Mouse (Mus musculus) gastrocnemius, adult 8-10 months (tissue): ENCODE data around the gene Plb1. TPM values are rescaled to one million over a fixed set of nuclear protein-coding genes. Genes with fewer than 3 reads are reported as not detected.

ENCODE experiments used
- DNase-seq, 2 experiments: peaks; one replicate each; pipeline ENCODE4 v3.0.0; 2022; ENCODE audit warnings: low spot score in 2 of 2
- total RNA-seq, 4 experiments: library from RNA; stranded (reverse); gene quantifications; 2 replicates each; pipeline ENCODE4 v1.2.4; 2022

The Plb1 gene
- total RNA-seq, 4 experiments from 2014 or later: 0.58 to 3.3 (median 1.3) TPM

- no peak for DNase-seq
Observed at GRCm38 (mm10) chr5:32332591-32332990, 100.1 kb downstream of the Plb1 start.

GRCm38 (mm10) chr5:32335172-32335571 lies 102.7 kb downstream of the Plb1 start:
- DNase-seq: peak; percentile 20 to 60

- DNase-seq: no peak
Observed at GRCm38 (mm10) chr5:32336092-32336491, 103.6 kb downstream of the Plb1 start.

GRCm38 (mm10) chr5:32337336-32337735 lies 104.8 kb downstream of the Plb1 start:
- DNase-seq: no peak

DNA sequence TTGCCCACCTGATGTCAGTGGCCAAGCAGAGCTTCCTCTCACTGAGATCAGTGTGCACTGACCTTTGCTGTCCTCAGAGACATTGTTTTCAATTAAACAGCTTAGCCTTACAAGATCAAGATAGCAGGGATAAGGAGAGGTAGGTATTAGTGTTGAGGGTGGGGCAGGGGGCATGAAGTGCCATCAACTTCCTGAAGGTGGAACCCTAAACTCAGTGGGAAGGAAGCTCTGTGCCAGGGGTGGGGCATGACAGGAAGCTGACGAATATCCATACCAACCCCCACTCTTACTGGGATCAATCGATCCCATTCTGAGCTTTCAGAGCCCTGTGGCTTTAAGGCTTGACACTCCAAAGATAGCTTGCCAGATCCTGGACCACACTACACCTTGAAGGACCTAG lies 105.8 kb downstream of the Plb1 start:
- DNase-seq: no peak

DNA sequence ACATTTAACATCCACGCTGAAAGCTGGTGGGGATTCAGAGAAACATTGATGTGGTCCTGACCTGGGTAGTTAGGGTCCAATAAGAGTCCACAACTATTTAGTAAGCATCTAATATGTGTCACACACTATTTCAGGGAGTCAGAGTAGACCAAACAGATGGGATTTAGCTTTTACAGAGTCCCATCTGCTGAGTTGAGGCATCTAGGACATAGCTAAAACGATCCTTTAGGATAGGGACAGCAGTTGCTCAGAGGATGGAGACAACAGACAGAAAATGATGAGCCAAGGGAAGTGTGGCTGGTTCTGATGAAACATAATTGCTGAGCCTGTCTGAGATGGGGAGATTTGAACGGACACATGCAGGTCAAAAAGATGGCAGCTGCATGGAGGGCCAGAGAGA lies 106.3 kb downstream of the Plb1 start:
- DNase-seq: no peak

GRCm38 (mm10) chr5:32340246-32340645 lies 107.7 kb downstream of the Plb1 start:
- no peak for DNase-seq

DNA sequence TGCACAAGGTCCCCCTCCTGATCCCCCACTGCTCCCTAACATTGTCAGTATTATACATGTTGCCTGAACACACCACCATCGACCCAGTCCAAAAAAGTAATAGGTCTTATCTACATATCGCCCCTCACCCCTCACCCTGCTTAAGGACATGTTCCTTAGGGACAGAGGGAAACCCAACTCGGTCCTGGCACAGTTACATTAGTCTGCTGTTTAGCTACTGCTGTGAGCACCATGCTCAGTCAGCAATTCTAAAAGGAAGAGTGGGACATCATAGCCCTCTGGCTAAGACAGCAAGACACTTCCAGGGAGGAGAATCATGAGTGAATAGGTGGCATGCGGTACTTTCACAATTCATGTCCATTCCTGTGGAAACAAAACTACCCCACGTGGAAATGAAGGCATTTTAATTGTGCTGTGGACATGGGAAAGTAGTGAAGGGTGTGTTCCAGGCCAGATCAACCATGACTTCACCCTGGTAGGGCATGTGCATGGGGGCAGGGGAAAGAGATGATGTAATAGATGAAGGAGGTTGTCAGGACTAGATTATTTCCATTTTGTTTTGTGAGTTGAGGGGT lies 110.3 kb downstream of the Plb1 start:
- DNase-seq: peak in 1 of 2 experiments; percentile 16

DNA sequence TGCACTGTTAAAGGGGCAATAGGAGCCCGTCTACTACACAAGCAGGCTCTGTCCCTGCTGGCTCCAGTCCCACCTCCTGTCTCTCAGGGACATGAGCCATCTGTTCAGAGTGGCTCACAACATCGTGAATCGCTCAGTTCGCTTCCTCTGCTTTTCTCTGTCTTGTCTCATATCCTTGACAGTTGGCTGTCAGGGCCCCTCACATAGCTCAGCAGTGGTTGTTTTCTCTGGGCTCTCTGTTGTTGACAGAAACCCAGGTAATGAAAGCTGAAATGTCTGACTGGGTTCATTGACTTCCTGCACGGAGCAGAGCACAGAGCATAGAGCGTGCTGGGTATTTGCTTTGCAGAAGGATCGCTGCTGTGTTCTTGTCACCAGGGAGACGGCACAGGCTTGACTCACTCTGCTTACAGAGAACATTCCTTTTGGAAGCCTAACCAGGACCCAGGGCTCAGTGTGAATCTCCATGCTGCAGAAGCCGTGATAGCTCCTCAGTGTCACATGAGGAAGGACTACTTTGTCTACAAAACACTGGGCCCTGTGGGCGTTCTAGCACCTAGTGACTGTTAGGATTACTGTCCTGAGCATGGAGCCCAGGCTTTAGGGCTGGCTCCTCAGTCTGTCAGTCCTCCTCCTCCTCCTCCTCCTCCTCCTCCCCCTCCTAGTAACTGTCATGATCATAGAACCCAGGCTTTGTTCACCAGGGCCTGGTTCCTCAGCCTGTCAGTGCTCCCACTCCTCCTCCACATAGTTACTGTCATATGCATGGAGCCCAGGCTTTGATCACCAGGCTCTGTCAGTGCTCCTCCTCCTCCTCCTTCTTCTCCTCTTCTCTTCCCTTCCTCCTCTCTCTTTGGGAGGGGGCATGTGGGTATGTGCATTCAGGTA lies 113.8 kb downstream of the Plb1 start:
- DNase-seq: peak; percentile 39 to 43

- peak in 1 of 2 experiments; percentile 25 for DNase-seq
Observed at GRCm38 (mm10) chr5:32349718-32350117, 117.2 kb downstream of the Plb1 start.

GRCm38 (mm10) chr5:32350551-32351256 lies 118.2 kb downstream of the Plb1 start:
- DNase-seq: peak; percentile 37 to 41

DNA sequence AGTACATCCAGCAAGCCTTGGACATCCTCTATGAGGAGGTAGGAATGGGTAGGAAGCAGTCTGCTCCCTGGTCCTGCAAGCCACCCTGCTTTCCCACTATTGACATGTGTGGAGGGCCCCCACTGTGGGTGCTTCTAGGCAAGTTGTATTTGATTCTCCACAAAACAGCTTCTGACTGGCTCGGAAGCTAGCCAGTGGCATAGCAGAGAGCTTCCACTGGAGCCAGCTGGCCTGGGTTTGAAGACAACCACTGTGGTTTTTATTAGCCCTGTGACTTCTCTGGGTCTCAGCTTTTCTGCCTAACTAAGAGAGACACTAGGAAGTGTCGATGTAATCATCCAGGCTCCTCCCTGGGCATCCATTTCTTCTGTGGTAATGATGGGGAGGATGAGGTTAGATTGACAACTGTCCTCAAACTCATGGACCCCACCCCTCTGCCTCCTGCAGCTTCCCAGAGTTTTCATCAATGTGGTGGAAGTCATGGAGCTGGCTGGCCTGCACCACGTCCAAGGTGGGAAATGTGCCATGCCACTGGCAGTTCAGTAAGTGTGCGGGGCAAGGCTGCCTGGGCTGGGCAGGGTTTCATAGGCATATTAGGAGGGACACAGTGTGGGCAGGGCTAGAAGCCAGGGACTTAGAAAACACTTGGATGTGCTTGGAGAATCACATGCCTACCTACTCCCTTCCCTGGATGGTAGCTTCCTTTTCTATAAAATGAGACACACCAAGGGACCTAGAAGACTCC lies 119.4 kb downstream of the Plb1 start:
- peak; percentile 23 to 42 for DNase-seq

DNA sequence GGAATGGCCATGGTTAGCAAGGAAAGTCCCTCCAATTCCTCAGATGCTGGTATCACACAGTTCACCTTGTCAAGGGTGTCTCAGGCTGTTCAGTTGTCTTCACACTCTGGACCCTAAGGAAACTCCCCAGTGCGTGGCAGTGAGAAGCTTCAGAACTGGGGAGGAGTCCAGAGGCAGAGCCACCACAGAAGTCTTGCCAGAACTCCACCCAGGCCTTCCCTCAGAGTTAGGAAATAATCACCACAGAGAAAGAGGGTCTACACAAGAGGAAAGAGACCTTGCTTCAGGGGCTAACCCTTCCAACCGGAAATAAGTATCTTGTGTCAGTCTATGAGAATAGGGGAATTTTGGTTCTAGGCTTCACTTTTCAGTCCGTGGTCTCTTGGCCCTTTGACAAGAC lies 120.3 kb downstream of the Plb1 start:
- DNase-seq: no peak

DNA sequence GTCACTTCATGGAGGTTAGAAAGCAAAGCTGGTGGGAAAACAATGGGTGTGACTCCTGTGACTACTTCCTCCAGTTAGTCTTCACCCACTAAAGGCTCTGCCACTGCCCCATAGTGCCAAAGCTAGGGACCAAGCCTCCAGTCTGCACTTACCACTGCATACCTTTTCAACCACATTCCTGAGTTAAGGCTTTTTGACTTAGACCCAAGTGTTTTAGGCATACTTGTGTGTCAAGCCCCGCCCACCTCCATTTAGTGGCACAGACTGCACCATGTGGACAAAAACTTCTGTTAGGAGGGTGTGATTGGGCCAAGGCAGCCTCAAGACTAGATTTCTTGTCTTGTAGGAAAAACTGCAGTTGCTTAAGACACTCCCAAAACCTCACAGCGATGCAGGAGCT lies 120.8 kb downstream of the Plb1 start:
- DNase-seq: no peak

DNA sequence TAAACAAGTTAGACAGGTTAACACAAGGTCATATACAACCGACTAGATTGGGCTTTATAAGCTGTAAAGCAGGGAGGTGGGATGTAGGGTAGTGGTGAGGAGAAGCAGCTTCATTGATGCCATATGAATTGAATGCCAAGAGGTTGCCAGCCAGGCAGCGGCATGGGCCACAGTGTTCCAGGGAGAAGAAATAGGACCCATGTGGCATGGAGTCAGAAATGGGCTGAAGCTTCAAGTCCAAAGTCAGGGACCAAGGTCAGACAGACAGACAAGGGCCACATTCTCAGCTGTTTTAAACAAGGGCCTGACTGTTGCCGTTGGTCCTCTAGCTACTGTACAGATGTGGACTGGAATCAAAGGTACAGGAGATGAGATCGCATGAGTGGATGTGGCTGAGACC lies 128.0 kb downstream of the Plb1 start:
- peak; percentile 46 to 49 for DNase-seq

GRCm38 (mm10) chr5:32361441-32362235 lies 129.1 kb downstream of the Plb1 start:
- no peak for DNase-seq

- no peak for DNase-seq
Observed at GRCm38 (mm10) chr5:32369391-32369790, 136.9 kb downstream of the Plb1 start.

- no peak for DNase-seq
Observed at GRCm38 (mm10) chr5:32371239-32371638, 138.7 kb downstream of the Plb1 start.

- no peak for DNase-seq
Observed at GRCm38 (mm10) chr5:32378546-32378945, 146.0 kb downstream of the Plb1 start.

- DNase-seq: no peak
Observed at GRCm38 (mm10) chr5:32388656-32389055, 156.1 kb downstream of the Plb1 start.

DNA sequence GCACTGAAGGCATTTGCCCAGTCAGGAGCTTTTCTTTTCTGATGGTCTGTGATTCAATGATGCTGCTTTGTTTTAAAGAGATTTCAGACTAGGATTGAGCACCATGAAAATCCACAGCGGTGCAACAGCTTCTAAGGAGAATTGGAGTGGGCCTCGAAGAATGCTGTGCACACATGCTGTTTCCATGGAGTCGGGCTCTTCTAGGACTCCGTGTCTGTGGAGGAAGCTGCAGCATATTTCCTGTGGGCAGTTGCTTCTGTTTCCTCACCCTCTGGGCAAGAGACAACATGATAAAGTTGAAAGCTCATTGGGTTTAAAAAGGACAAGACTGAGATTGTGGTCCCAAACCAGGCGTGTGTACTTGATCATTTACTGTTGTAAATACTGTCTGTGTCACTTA lies 157.8 kb downstream of the Plb1 start:
- DNase-seq: no peak
